Mouse (Mus musculus): Measurements from ENCODE around the gene Ippk. TPM values are rescaled to one million over a fixed set of nuclear protein-coding genes. Genes with fewer than 3 reads are reported as not detected.
A peak's percentile ranks its signal among the peaks of the same experiment; 100 is the strongest.

Gene Ippk
- polyA plus RNA-seq, 1 experiment from 2014 or later, result 13.8 TPM

GRCm38 (mm10) chr13:49480057-49480456 lies 59.0 kb downstream of the Ippk start:
- Histone ChIP-seq H3K27me3 (replicated peaks; ENCODE audit: control insufficient read depth, insufficient read depth, low read length) (no peaks in the 10 kb centered on the region), H3K36me3 (ENCODE audit: control insufficient read depth, insufficient read depth, low read length) (no peaks in the 10 kb centered on the region), H3K9ac (ENCODE audit: low read depth, low read length) (no peak overlapping the region), H3K4me2 (ENCODE audit: low read depth, low read length) (no peak overlapping the region), H3K4me3 (ENCODE audit: low read depth, low read length) (no peak overlapping the region), H3K9me3 (ENCODE audit: control insufficient read depth, low read length) (no peaks in the 10 kb centered on the region), H3K27ac (replicated peaks; ENCODE audit: low read depth, low read length) (peak overlapping the region; percentile 95), H3K4me1 (ENCODE audit: control insufficient read depth, insufficient read depth, low read length) (peaks cover 29% of the 10 kb centered on the region)
- WGBS, result 42% methylated on average over 2 of the region's 2 CpGs
- ATAC-seq (ENCODE audit: low read depth), result peak; percentile 96
- DNase-seq (ENCODE audit: low spot score), result peak; percentile 95

DNA sequence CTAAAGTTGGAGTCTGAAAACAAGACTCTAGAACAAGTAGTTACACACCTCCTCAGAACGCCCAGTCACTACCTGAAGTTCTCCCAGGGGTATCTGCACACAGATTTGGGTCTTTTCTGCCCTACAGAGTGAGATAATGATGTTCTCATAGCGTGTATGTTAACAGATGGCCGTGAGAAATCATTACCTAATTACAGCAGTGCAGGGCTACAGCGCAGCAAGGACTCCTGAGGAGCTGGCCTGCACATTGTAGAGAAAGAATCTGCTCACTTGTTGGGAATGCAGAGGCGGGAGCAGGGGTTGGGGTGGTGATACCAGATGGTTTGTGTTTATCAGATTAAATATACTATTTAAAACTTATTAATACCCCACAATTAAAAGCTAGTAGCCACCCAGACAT lies 59.5 kb downstream of the Ippk start:
- peak; percentile 60; the same call in 1 of the 2 replicates for ATAC-seq (ENCODE audit: low read depth)
- H3K27me3 ChIP-seq (replicated peaks; ENCODE audit: control insufficient read depth, insufficient read depth, low read length), result no peaks in the 10 kb centered on the region
- H3K4me3 ChIP-seq (ENCODE audit: low read depth, low read length), result no peak overlapping the region
- peak overlapping the region; percentile 95 for H3K27ac ChIP-seq (replicated peaks; ENCODE audit: low read depth, low read length)
- H3K9me3 ChIP-seq (ENCODE audit: control insufficient read depth, low read length), result no peaks in the 10 kb centered on the region
- H3K36me3 ChIP-seq (ENCODE audit: control insufficient read depth, insufficient read depth, low read length), result no peaks in the 10 kb centered on the region
- H3K9ac ChIP-seq (ENCODE audit: low read depth, low read length), result peak overlapping the region; percentile 49; the same call in 1 of the 2 replicates
- DNase-seq (ENCODE audit: low spot score), result peak; percentile 67
- peaks cover 33% of the 10 kb centered on the region for H3K4me1 ChIP-seq (ENCODE audit: control insufficient read depth, insufficient read depth, low read length)
- H3K4me2 ChIP-seq (ENCODE audit: low read depth, low read length), result peak overlapping the region; percentile 12; the same call in 1 of the 2 replicates
- WGBS, result 40% methylated on average over 5 of the region's 5 CpGs

DNA sequence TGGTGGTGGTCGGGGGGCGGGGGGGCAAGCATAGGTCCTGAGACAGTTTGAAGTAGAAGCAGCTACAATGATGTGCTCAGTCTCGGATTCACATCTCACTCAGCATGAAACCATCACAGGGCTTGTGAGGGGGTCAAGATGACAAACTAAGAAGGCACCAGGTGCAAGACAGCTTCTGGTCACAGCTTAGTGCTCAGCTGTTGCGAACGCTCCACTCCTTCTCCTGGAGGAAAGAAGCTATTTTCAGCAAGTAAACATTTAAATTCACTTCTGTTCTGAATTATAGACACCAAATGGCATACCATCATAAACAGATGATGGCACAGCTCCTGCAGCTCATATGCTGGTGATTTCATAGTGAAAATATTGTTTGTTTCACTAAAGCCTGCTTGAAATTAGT lies 64.3 kb downstream of the Ippk start:
- H3K4me3 ChIP-seq (ENCODE audit: low read depth, low read length), result no peak overlapping the region
- H3K9ac ChIP-seq (ENCODE audit: low read depth, low read length), result no peak overlapping the region
- H3K27me3 ChIP-seq (replicated peaks; ENCODE audit: control insufficient read depth, insufficient read depth, low read length), result no peaks in the 10 kb centered on the region
- ATAC-seq (ENCODE audit: low read depth) (peak; percentile 55; the same call in 1 of the 2 replicates), DNase-seq (ENCODE audit: low spot score) (peak; percentile 81)
- H3K36me3 ChIP-seq (ENCODE audit: control insufficient read depth, insufficient read depth, low read length), result no peaks in the 10 kb centered on the region
- H3K4me1 ChIP-seq (ENCODE audit: control insufficient read depth, insufficient read depth, low read length), result peaks cover 24% of the 10 kb centered on the region
- no peak overlapping the region for H3K4me2 ChIP-seq (ENCODE audit: low read depth, low read length)
- WGBS, result 57% methylated on average over 5 of the region's 5 CpGs
- H3K27ac ChIP-seq (replicated peaks; ENCODE audit: low read depth, low read length), result peak overlapping the region; percentile 84
- H3K9me3 ChIP-seq (ENCODE audit: control insufficient read depth, low read length), result no peaks in the 10 kb centered on the region

DNA sequence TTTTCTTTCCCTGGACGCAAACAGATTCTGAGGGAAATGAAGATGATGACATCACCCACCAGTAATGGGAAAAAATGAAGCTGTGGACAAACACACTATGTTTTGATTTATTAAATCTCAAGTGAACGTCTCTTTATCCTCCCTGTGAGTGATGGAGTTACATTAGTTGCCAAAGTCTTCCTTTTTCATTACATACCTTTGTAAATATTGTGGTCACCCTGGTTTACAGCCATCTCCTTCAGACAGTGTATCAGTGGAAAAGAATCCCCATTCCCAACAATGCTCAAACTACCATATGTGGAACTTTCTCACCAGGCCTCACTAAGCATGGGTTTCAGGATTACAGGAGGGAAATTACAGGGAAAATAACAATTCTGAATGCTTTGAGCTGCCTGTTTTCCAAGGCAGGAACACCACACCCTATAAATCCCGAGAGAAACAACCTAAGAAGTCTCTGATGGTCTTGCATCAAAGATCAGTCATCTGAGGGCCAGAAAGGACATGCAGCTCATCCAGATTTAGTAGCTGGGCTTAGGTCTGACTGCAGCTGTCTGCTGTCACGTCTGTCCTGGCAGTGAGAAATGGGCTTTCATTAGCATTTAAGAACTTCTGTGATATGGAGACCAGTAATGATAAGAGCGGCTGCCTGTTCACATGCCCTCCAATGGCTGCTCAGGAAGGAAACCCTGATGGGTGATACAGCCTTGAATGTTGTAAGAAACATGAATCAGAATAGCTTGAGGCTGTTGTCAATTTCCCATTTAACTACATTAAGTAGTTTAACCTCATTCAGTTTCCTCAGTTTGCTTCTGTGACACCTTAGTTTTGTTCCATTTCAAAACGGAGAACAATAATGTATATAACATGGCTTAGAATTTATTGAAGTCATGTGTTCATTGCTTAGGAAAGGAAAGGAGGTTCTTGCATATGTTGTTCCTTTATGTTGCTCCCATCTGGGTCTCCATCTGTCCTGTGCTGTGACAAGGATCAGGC lies 71.6 kb downstream of the Ippk start, which contains the start of gene Tes3-ps:
TSS of gene Tes3-ps (plus strand) at position 943 of the 993 bp plus-strand sequence.
- no peak within 1 kb of the TSS for H3K4me2 ChIP-seq (ENCODE audit: low read depth, low read length)
- no peaks in the 10 kb centered on the region for H3K9me3 ChIP-seq (ENCODE audit: control insufficient read depth, low read length)
- no peak within 1 kb of the TSS for H3K9ac ChIP-seq (ENCODE audit: low read depth, low read length)
- peaks cover 4% of the 10 kb centered on the region; the same call in 1 of the 2 replicates for H3K4me1 ChIP-seq (ENCODE audit: control insufficient read depth, insufficient read depth, low read length)
- no peaks in the 10 kb centered on the region for H3K36me3 ChIP-seq (ENCODE audit: control insufficient read depth, insufficient read depth, low read length)
- DNase-seq (ENCODE audit: low spot score) (peak; percentile 43), ATAC-seq (ENCODE audit: low read depth) (peak; percentile 33; the same call in 1 of the 2 replicates)
- H3K27ac ChIP-seq (replicated peaks; ENCODE audit: low read depth, low read length), result peak within 1 kb of the TSS; percentile 28; the same call in 1 of the 2 replicates
- 60% methylated on average over 6 of the region's 6 CpGs for WGBS
- H3K27me3 ChIP-seq (replicated peaks; ENCODE audit: control insufficient read depth, insufficient read depth, low read length), result no peaks in the 10 kb centered on the region
- H3K4me3 ChIP-seq (ENCODE audit: low read depth, low read length), result no peak within 1 kb of the TSS

DNA sequence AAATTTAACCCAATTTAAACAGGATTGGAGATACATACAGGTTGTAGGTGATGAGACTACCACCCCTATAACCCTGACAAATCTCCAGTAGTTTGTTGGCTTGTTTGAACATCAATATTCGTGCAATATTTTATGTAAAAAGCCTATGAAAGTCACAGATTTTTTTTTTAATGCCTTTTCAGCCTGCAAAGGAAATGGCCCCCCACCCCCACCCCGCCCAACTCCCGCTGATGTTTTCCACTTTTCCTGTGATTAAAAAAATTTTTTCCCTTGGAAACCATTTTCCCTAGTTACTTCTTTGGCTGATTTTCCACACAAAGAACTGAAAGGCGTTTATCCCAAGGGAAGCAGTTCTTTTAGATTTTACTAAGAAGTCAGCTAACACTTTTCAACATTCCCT lies 83.5 kb downstream of the Ippk start, which contains the start of gene Ecm2:
TSS of gene Ecm2 (plus strand) at position 301 of the 400 bp plus-strand sequence.
- Histone ChIP-seq H3K9me3 (ENCODE audit: control insufficient read depth, low read length) (no peaks in the 10 kb centered on the region), H3K9ac (ENCODE audit: low read depth, low read length) (peak within 1 kb of the TSS; percentile 30; the same call in 1 of the 2 replicates), H3K4me1 (ENCODE audit: control insufficient read depth, insufficient read depth, low read length) (peaks cover 4% of the 10 kb centered on the region; the same call in 1 of the 2 replicates), H3K4me3 (ENCODE audit: low read depth, low read length) (no peak within 1 kb of the TSS), H3K36me3 (ENCODE audit: control insufficient read depth, insufficient read depth, low read length) (no peaks in the 10 kb centered on the region), H3K27ac (replicated peaks; ENCODE audit: low read depth, low read length) (peak within 1 kb of the TSS; percentile 48), H3K27me3 (replicated peaks; ENCODE audit: control insufficient read depth, insufficient read depth, low read length) (no peaks in the 10 kb centered on the region), H3K4me2 (ENCODE audit: low read depth, low read length) (peak within 1 kb of the TSS; percentile 20; the same call in 1 of the 2 replicates)
- ATAC-seq (ENCODE audit: low read depth) (no peak), DNase-seq (ENCODE audit: low spot score) (peak; percentile 9)
- 47% methylated on average over 4 of the region's 4 CpGs for WGBS

DNA sequence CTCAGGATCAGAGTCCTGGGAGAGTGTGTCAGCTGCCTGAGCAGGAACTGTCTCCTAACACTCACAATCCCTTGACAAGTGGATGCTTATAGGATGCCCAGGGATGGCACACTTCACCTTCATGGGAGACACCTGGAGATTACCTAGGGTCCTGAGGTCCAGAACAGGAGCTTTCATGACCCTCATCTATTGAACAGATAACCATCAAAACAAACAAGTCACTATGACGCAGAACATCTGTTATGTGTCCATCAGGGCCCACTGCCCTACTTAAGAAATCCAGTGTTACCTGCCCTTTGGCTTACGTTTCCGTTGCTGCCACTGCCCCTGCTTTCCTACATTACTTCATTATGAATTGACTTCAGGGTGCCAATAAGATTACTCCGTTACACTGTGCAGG lies 84.7 kb downstream of the Ippk start:
- no peak overlapping the region for H3K4me2 ChIP-seq (ENCODE audit: low read depth, low read length)

DNA sequence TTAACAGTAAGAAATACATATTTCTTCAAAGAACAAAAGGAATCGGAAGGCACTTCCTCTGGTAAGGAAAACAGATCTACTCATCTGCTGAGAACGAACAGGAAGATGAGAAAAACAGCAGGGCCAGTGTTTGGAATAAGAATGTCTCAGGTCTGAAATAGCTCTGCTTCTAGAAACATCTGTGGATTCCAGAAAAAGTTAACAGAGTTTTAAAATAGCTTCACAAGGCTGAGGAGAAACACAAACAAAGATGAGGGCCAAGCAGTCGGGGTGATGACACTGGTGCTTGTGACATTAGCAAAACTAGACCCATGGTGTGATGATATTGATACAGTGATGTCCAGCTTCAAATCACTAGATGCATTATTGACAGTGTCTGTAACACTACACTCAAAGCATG lies 86.1 kb downstream of the Ippk start:
- ATAC-seq (ENCODE audit: low read depth) (no peak), DNase-seq (ENCODE audit: low spot score) (peak; percentile 24)
- Histone ChIP-seq H3K4me3 (ENCODE audit: low read depth, low read length) (no peak overlapping the region), H3K4me2 (ENCODE audit: low read depth, low read length) (no peak overlapping the region), H3K9me3 (ENCODE audit: control insufficient read depth, low read length) (no peaks in the 10 kb centered on the region), H3K9ac (ENCODE audit: low read depth, low read length) (no peak overlapping the region), H3K36me3 (ENCODE audit: control insufficient read depth, insufficient read depth, low read length) (no peaks in the 10 kb centered on the region), H3K27ac (replicated peaks; ENCODE audit: low read depth, low read length) (no peak overlapping the region; the same call in 1 of the 2 replicates), H3K4me1 (ENCODE audit: control insufficient read depth, insufficient read depth, low read length) (peaks cover 4% of the 10 kb centered on the region; the same call in 1 of the 2 replicates), H3K27me3 (replicated peaks; ENCODE audit: control insufficient read depth, insufficient read depth, low read length) (no peaks in the 10 kb centered on the region)
- 54% methylated on average over 3 of the region's 3 CpGs for WGBS

More for the DNA sequence above, 84.7 kb downstream of the Ippk start:
- ATAC-seq (ENCODE audit: low read depth) (no peak), DNase-seq (ENCODE audit: low spot score) (no peak)
- Histone ChIP-seq H3K4me3 (ENCODE audit: low read depth, low read length) (no peak overlapping the region), H3K36me3 (ENCODE audit: control insufficient read depth, insufficient read depth, low read length) (no peaks in the 10 kb centered on the region), H3K27me3 (replicated peaks; ENCODE audit: control insufficient read depth, insufficient read depth, low read length) (no peaks in the 10 kb centered on the region), H3K4me1 (ENCODE audit: control insufficient read depth, insufficient read depth, low read length) (peaks cover 4% of the 10 kb centered on the region; the same call in 1 of the 2 replicates), H3K9ac (ENCODE audit: low read depth, low read length) (no peak overlapping the region), H3K9me3 (ENCODE audit: control insufficient read depth, low read length) (no peaks in the 10 kb centered on the region), H3K27ac (replicated peaks; ENCODE audit: low read depth, low read length) (no peak overlapping the region)
- whole genome bisulfite sequencing, result 74% methylated on average over 4 of the region's 4 CpGs

Data from embryonic facial prominence, embryonic 14.5 days (tissue).